Mouse (Mus musculus) embryonic facial prominence, embryonic 15.5 days (tissue): ENCODE data around the gene Uncx. TPM values are rescaled to one million over a fixed set of nuclear protein-coding genes. Genes with fewer than 3 reads are reported as not detected.

Source experiments
- ATAC-seq: fragments of 200-750 bp; cut with Nextera tagmentation; 2 replicates; pipeline ENCODE4 v1.8.0; 2017; ENCODE audit warnings: low read depth, moderate TSS enrichment; ENCODE audit not compliant: insufficient number of reproducible peaks, low FRiP score, low TSS enrichment
- H3K27ac ChIP-seq: fragments of 300-500 bp; sonication (generic); replicated peaks from 2 replicates; pipeline ENCODE4 v1.5.1; 2015; ENCODE audit warnings: mild to moderate bottlenecking, inconsistent platforms
- H3K27me3 ChIP-seq: fragments of 300-500 bp; sonication (generic); 2 replicates; pipeline ENCODE4 v1.6.1; 2015; ENCODE audit warnings: inconsistent platforms
- H3K36me3 ChIP-seq: fragments of 300-500 bp; sonication (generic); 2 replicates; pipeline ENCODE4 v1.6.1; 2015; ENCODE audit warnings: mild to moderate bottlenecking, inconsistent platforms
- H3K4me1 ChIP-seq: fragments of 300-500 bp; sonication (generic); 2 replicates; pipeline ENCODE4 v1.6.1; 2015; ENCODE audit warnings: inconsistent platforms
- H3K4me2 ChIP-seq: fragments of 300-500 bp; sonication (generic); replicated peaks from 2 replicates; pipeline ENCODE4 v1.6.1; 2015; ENCODE audit warnings: mild to moderate bottlenecking, inconsistent platforms
- H3K4me3 ChIP-seq: fragments of 300-500 bp; sonication (generic); replicated peaks from 2 replicates; pipeline ENCODE4 v1.5.1; 2015; ENCODE audit warnings: mild to moderate bottlenecking, inconsistent platforms
- H3K9ac ChIP-seq: fragments of 300-500 bp; sonication (generic); 2 replicates; pipeline ENCODE4 v1.6.1; 2015; ENCODE audit warnings: inconsistent platforms
- H3K9me3 ChIP-seq: fragments of 300-500 bp; sonication (generic); replicated peaks from 2 replicates; pipeline ENCODE4 v1.6.1; 2016; ENCODE audit warnings: inconsistent platforms
- WGBS: fragments of 180-500 bp; shearing (Covaris S2); methylation state at CpG from one replicate; pipeline ENCODE4 v1.1.7; 2015; 5-methylcytosine and 5-hydroxymethylcytosine counted together
- polyA plus RNA-seq: library from polyadenylated mRNA; unstranded; fragments of >200 nt; fragmentation: Nextera tagmentation; extraction: Ambion mirVana; gene quantifications from 2 replicates; pipeline ENCODE4 v1.2.1, GENCODE M21; 2015

Uncx gene
- polyA plus RNA-seq, 1 experiment from 2014 or later, result 9.8 TPM

DNA sequence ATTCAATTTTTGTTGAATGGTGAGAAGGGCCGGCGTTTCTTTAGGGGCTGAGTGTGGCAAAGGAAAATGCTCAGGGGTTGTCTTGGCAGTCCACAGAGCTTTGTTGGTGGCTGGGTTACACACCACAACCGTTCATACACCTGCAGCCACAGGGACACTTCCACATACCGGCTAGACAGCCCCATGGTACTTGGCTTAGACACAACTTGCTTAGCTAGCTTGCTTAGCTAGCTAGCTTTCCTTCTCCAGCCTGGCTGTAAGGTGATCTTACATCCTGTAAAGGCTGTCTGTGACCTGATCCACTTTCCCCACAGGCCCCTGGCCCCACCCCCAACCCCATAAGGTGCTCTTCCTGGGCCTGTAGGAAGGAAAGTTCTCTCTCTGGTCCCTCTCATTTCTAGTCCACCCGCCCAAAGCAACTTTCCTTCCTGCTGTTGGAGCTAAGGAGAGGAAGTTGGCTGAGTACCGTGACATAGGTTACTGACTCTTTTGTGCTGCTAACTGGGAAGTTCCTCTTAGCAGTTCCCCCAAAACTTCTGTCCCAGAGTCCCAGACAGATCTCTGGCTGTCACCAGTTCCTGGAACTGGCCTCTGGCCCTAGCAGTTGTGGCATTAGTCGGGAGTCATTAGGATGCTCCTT lies 12.3 kb downstream of the Uncx start:
- peaks cover 99% of the 10 kb centered on the region for H3K27me3 ChIP-seq
- WGBS, result 10% methylated on average over 7 of the region's 7 CpGs
- no peaks in the 10 kb centered on the region for H3K36me3 ChIP-seq
- H3K4me2 ChIP-seq, result no peak overlapping the region
- no peak overlapping the region for H3K4me3 ChIP-seq
- no peaks in the 10 kb centered on the region for H3K9me3 ChIP-seq
- H3K4me1 ChIP-seq, result peaks cover 8% of the 10 kb centered on the region; the same call in 1 of the 2 replicates
- no peak for ATAC-seq
- no peak overlapping the region for H3K9ac ChIP-seq
- H3K27ac ChIP-seq, result no peak overlapping the region

DNA sequence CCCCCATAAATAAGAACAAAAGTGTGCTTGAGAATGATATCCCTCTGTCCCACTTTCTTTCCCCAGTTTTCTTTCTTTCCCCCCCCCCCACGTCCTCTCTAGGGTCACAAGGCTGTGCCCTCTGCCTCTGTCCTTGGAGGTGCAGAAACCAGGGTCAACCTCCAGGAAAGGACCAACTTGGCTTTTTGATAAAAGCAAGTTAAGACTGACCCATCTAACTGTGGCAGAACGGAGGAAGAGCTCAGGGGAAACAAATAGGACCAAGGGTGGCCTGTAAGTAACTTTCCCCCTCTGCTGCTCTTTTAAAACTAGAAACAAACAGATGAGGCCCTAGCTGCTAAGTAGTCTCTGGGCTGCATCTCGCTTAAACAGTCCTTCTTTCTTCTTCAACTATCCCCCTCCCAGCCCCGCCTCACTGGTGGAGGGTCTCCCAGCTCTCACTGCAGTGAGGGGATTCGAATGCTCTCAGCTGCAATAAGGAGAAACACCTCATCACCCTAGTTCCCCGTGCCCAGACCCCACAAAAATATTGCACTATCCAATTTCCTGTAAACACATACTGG lies 12.9 kb downstream of the Uncx start:
- no peak for ATAC-seq
- Histone ChIP-seq H3K9ac (no peak overlapping the region), H3K27me3 (peaks cover 99% of the 10 kb centered on the region), H3K9me3 (no peaks in the 10 kb centered on the region), H3K36me3 (no peaks in the 10 kb centered on the region), H3K27ac (no peak overlapping the region), H3K4me1 (peaks cover 8% of the 10 kb centered on the region; the same call in 1 of the 2 replicates), H3K4me2 (no peak overlapping the region), H3K4me3 (no peak overlapping the region)
- 13% methylated on average over 6 of the region's 6 CpGs for WGBS

DNA sequence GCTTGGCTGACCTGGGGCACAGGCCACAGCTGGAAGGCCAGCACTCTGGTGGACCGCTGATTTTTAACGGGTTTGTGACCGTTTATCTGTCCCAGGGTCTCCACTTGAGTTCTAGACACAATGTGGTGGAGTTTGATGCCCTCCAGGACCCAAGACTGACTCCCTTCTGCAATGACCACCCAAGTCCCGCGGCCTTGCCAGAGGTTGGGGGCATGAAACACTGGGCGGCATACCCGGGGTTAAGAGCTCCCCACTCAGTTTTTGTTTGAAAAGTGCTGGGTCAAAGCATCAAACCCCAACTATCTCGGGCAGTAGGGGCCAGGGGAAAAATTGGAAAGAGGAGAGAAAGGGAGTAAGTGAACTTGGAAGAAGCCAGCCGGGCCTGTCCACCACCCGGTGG lies 13.8 kb downstream of the Uncx start:
- no peak for ATAC-seq
- H3K27ac ChIP-seq, result no peak overlapping the region
- no peaks in the 10 kb centered on the region for H3K9me3 ChIP-seq
- no peak overlapping the region for H3K9ac ChIP-seq
- H3K4me3 ChIP-seq, result no peak overlapping the region
- 5% methylated on average over 10 of the region's 10 CpGs for WGBS
- peaks cover 99% of the 10 kb centered on the region for H3K27me3 ChIP-seq
- peaks cover 8% of the 10 kb centered on the region; the same call in 1 of the 2 replicates for H3K4me1 ChIP-seq
- no peak overlapping the region for H3K4me2 ChIP-seq
- H3K36me3 ChIP-seq, result no peaks in the 10 kb centered on the region

DNA sequence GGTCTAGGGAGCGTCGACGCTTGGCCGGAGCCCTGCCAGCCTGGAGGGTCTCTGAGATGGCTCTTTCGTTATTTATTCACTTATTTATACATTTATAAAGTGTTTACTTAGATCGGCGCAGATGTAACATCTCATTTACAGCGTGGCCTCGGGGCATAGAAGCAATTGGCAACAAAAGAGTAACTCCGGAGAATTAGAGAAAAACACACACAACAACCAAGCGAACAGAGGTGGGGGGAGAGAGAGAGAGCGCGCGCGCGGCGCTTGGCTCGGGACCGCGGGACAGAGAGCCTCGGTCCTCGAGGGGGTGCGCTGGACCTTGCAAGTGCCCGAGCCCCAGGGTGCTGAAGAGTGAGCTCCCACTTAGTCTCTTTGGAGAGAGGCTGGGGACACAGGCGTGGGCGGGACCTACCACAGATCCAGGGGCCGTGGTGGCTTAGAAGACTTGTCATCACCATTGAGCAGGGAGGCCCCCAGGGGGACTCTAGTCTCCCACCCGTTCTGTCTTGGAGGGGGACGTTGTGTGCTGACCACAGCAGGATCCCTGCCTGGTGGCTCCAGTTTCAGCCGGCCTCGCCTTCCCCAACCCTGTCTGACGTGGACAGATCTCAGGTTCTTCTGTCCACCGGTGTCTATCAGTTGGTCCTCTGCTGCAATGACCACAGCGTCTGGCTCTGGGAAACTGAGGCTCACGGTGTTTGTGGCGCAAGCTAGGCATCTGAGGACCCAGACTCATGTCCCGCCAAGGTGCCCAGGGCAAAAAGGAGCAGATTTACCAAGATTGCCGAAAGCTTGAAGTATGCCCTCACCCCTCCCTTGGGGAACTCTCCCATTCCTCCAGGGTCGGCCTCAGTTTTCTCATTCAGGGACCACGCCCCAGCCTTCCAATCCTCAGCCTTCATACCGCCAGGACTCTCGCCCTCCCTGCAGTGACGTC lies 14.5 kb downstream of the Uncx start:
- Histone ChIP-seq H3K27ac (no peak overlapping the region), H3K9ac (no peak overlapping the region), H3K9me3 (no peaks in the 10 kb centered on the region), H3K4me3 (no peak overlapping the region), H3K4me2 (no peak overlapping the region), H3K4me1 (peaks cover 8% of the 10 kb centered on the region; the same call in 1 of the 2 replicates), H3K36me3 (no peaks in the 10 kb centered on the region), H3K27me3 (peaks cover 96% of the 10 kb centered on the region)
- no peak for ATAC-seq
- 2% methylated on average over 43 of the region's 43 CpGs for WGBS

- WGBS, result 0% methylated on average over 16 of the region's 16 CpGs
Measured at GRCm38 (mm10) chr5:139558468-139558804, 15.1 kb downstream of the Uncx start.

GRCm38 (mm10) chr5:139558917-139559660 lies 15.8 kb downstream of the Uncx start:
- Histone ChIP-seq H3K27me3 (peaks cover 95% of the 10 kb centered on the region), H3K9ac (no peak overlapping the region), H3K36me3 (no peaks in the 10 kb centered on the region), H3K9me3 (no peaks in the 10 kb centered on the region), H3K4me3 (no peak overlapping the region), H3K27ac (no peak overlapping the region), H3K4me2 (no peak overlapping the region), H3K4me1 (peaks cover 8% of the 10 kb centered on the region; the same call in 1 of the 2 replicates)
- WGBS, result 4% methylated on average over 12 of the region's 12 CpGs
- ATAC-seq, result no peak

More at GRCm38 (mm10) chr5:139558468-139558804, 15.1 kb downstream of the Uncx start:
- ATAC-seq, result peak; percentile 18; the same call in 1 of the 2 replicates
- peaks cover 96% of the 10 kb centered on the region for H3K27me3 ChIP-seq
- no peak overlapping the region for H3K27ac ChIP-seq
- peaks cover 8% of the 10 kb centered on the region; the same call in 1 of the 2 replicates for H3K4me1 ChIP-seq
- no peaks in the 10 kb centered on the region for H3K9me3 ChIP-seq
- no peak overlapping the region for H3K9ac ChIP-seq
- no peak overlapping the region for H3K4me3 ChIP-seq
- H3K4me2 ChIP-seq, result no peak overlapping the region
- no peaks in the 10 kb centered on the region for H3K36me3 ChIP-seq

- no peak for ATAC-seq
- whole genome bisulfite sequencing, result 32% methylated on average over 7 of the region's 7 CpGs
Measured at GRCm38 (mm10) chr5:139559782-139560181, 16.5 kb downstream of the Uncx start.

GRCm38 (mm10) chr5:139561363-139562001 lies 18.2 kb downstream of the Uncx start:
- no peak overlapping the region for H3K27ac ChIP-seq
- H3K4me2 ChIP-seq, result no peak overlapping the region
- H3K9me3 ChIP-seq, result no peaks in the 10 kb centered on the region
- H3K27me3 ChIP-seq, result peaks cover 93% of the 10 kb centered on the region
- H3K36me3 ChIP-seq, result no peaks in the 10 kb centered on the region
- H3K4me1 ChIP-seq, result peaks cover 8% of the 10 kb centered on the region; the same call in 1 of the 2 replicates
- 56% methylated on average over 4 of the region's 4 CpGs for WGBS
- H3K4me3 ChIP-seq, result no peak overlapping the region
- no peak overlapping the region for H3K9ac ChIP-seq
- ATAC-seq, result no peak

More at GRCm38 (mm10) chr5:139559782-139560181, 16.5 kb downstream of the Uncx start:
- no peaks in the 10 kb centered on the region for H3K9me3 ChIP-seq
- H3K4me3 ChIP-seq, result no peak overlapping the region
- H3K9ac ChIP-seq, result no peak overlapping the region
- H3K4me2 ChIP-seq, result no peak overlapping the region
- no peak overlapping the region for H3K27ac ChIP-seq
- peaks cover 95% of the 10 kb centered on the region for H3K27me3 ChIP-seq
- peaks cover 8% of the 10 kb centered on the region; the same call in 1 of the 2 replicates for H3K4me1 ChIP-seq
- H3K36me3 ChIP-seq, result no peaks in the 10 kb centered on the region

- Histone ChIP-seq H3K27ac (no peak overlapping the region), H3K4me2 (no peak overlapping the region), H3K27me3 (peaks cover 75% of the 10 kb centered on the region), H3K36me3 (no peaks in the 10 kb centered on the region), H3K9ac (no peak overlapping the region), H3K4me1 (no peaks in the 10 kb centered on the region), H3K4me3 (no peak overlapping the region), H3K9me3 (no peaks in the 10 kb centered on the region)
- no peak for ATAC-seq
- 49% methylated on average over 2 of the region's 2 CpGs for WGBS
Measured at GRCm38 (mm10) chr5:139564663-139565062, 21.4 kb downstream of the Uncx start.

- no peaks in the 10 kb centered on the region for H3K36me3 ChIP-seq
- H3K4me1 ChIP-seq, result no peaks in the 10 kb centered on the region
- H3K4me2 ChIP-seq, result no peak overlapping the region
- ATAC-seq, result no peak
- WGBS, result 65% methylated on average over 4 of the region's 4 CpGs
- no peak overlapping the region for H3K27ac ChIP-seq
- H3K9ac ChIP-seq, result no peak overlapping the region
- peaks cover 67% of the 10 kb centered on the region for H3K27me3 ChIP-seq
- no peak overlapping the region for H3K4me3 ChIP-seq
- no peaks in the 10 kb centered on the region for H3K9me3 ChIP-seq
Measured at GRCm38 (mm10) chr5:139565462-139565861, 22.2 kb downstream of the Uncx start.
